ENCODE assay signal across 8 mouse cellular contexts in the genomic region with DNA sequence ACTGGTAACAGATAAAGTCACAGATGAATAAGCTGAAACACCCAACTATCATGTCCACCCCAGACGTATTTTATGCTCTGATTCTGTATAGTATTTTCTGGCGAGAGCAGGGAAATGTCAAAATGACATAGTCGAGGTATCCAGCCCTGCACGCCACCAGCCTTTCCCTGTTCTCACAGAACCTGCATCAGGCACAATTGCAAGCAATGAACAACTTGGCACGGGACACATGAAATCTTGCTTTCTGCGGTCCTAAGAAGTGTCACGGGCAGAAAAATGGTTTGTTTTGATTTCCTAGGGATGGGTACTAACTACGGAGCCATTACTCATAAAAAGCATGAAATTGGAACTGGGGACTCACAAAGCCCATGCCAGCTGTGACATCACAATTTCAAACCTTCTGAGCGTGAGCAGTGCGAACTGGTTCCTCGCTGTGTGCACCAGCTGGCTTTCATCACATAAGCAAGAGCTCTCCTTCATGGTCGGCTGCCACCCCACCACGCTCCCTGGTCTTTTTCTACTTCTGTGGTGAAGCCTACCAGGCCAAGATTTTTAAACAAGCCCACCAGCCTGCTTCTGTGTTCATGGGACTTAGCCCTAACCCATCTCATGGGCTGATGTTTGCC.
A peak's percentile ranks its signal among the peaks of the same experiment; 100 is the strongest.
DNase-seq lines count a peak whose midpoint lies in the region; TF ChIP-seq lines count a peak whose summit lies in the region.
"Had no signal": no experiment of that assay in that cellular context is flagged by ENCODE, and none has a peak within 500 bp of the region (broad histone marks: within the 10 kb centered on the region; RNA-seq: fewer than 3 reads in every experiment).

No protein-coding gene starts in this region.

- no peak overlapping the region for H3K4me3 ChIP-seq in left cerebral cortex, adult 2 months
- H3K4me3 ChIP-seq: forebrain, embryonic 15.5 days had no signal

- DNase-seq in left cerebral cortex, postnatal 4 days, result peak; percentile 46
- no peak for DNase-seq in left cerebral cortex, adult 9 months (ENCODE audit: low spot score in 2 of 2)
- DNase-seq in cerebellum, adult 18-20 months, result peak; percentile 41 to 49
- peak; percentile 58 to 59 for DNase-seq in cerebellum, postnatal 25 days
- peak; percentile 14 for DNase-seq in lung, postnatal 14 days
- DNase-seq in embryo, embryonic 10.5 days (ENCODE audit: low spot score), result no peak
- no peak for DNase-seq in left cerebral cortex, adult 2 months (ENCODE audit: extremely low spot score in 1 of 2, low spot score in 2 of 2)

- no peak for TF ChIP-seq CTCF in left cerebral cortex, adult 2 months (IDR thresholded peaks at IDR 0.05)

- intact Hi-C loops in left cerebral cortex, postnatal 4 days (cut with DNase I), result no loop called here
- intact Hi-C loops in left cerebral cortex, adult 2 months (cut with DNase I), result no loop called here

- no peak overlapping the region for H3K27ac ChIP-seq in left cerebral cortex, adult 2 months
- H3K27ac ChIP-seq: forebrain, embryonic 15.5 days had no signal

Comparison
In these comparisons a context has a peak if more than half of its experiments do, and no peak if none do; other contexts are left out.
1. DNase-seq: peak in left cerebral cortex, postnatal 4 days (single experiment), cerebellum, adult 18-20 months (2 of 2), cerebellum, postnatal 25 days (2 of 2) and lung, postnatal 14 days (single experiment); none in left cerebral cortex, adult 9 months (0 of 2), embryo, embryonic 10.5 days (single experiment) and left cerebral cortex, adult 2 months (0 of 2).